Mouse (Mus musculus) forebrain, postnatal 0 days (tissue): Measurements from ENCODE around the gene Trp73. TPM values are rescaled to one million over a fixed set of nuclear protein-coding genes. Genes with fewer than 3 reads are reported as not detected.

Experiments used
- ATAC-seq: fragments of 200-750 bp; cut with Nextera tagmentation; 2 replicates; pipeline ENCODE4 v1.8.0; 2017; ENCODE audit warnings: mild to moderate bottlenecking, moderate library complexity
- DNase-seq: peaks from one replicate; pipeline ENCODE4 v3.0.0-alpha.2; 2015
- H3K27ac ChIP-seq: fragments of 300-500 bp; sonication (generic); 2 replicates; pipeline ENCODE4 v1.5.1; 2014; ENCODE audit warnings: low read depth, mild to moderate bottlenecking, antibody characterized with exemption, low read length, moderate library complexity, mixed read lengths
- H3K27me3 ChIP-seq: fragments of 300-500 bp; sonication (generic); 2 replicates; pipeline ENCODE4 v1.6.1; 2014; ENCODE audit warnings: mild to moderate bottlenecking, low read length, mixed read lengths; ENCODE audit not compliant: insufficient read depth
- H3K36me3 ChIP-seq: fragments of 300-500 bp; sonication (generic); 2 replicates; pipeline ENCODE4 v1.6.1; 2014; ENCODE audit warnings: mild to moderate bottlenecking, moderate library complexity; ENCODE audit not compliant: insufficient read depth
- H3K4me1 ChIP-seq: fragments of 300-500 bp; sonication (generic); 2 replicates; pipeline ENCODE4 v1.6.1; 2014; ENCODE audit warnings: antibody characterized with exemption; ENCODE audit not compliant: insufficient read depth
- H3K4me2 ChIP-seq: fragments of 300-500 bp; sonication (generic); 2 replicates; pipeline ENCODE4 v1.6.1; 2014; ENCODE audit warnings: low read depth, mild to moderate bottlenecking, moderate library complexity
- H3K4me3 ChIP-seq: fragments of 300-500 bp; sonication (generic); 2 replicates; pipeline ENCODE4 v1.5.1; 2014; ENCODE audit warnings: low read depth, low read length, mixed read lengths
- H3K9ac ChIP-seq: fragments of 300-500 bp; sonication (generic); 2 replicates; pipeline ENCODE4 v1.6.1; 2014; ENCODE audit warnings: mild to moderate bottlenecking
- H3K9me3 ChIP-seq: fragments of 300-500 bp; sonication (generic); 2 replicates; pipeline ENCODE4 v1.6.1; 2016; ENCODE audit warnings: low read length
- CTCF ChIP-seq: sonication (generic); IDR thresholded peaks from 2 replicates; pipeline ENCODE4 v1.5.1; 2016; ENCODE audit warnings: antibody characterized with exemption, control low read depth, low read depth
- WGBS: fragments of 180-500 bp; shearing (Covaris S2); extraction: QIAGEN DNeasy Blood & Tissue Kit; methylation state at CpG from one replicate; pipeline ENCODE4 v1.1.7; 2014; 5-methylcytosine and 5-hydroxymethylcytosine counted together
- polyA plus RNA-seq: library from polyadenylated mRNA; unstranded; fragments of >200 nt; fragmentation: Nextera tagmentation; extraction: Ambion mirVana; gene quantifications from 2 replicates; pipeline ENCODE4 v1.2.1, GENCODE M21; 2015
- total RNA-seq: library from RNA; depleted of rRNA; stranded (reverse); fragments of >200 nt; gene quantifications from 2 replicates; pipeline ENCODE4 v1.2.3, GENCODE M21; 2014; rRNA removed

Gene Trp73
- total and polyA plus RNA-seq, 2 experiments from 2014 or later = 3.9 to 4.1 TPM

GRCm38 (mm10) chr4:154010907-154011645, 128.9 kb downstream of the Trp73 start:
- peak overlapping the region; percentile 93 for H3K4me2 ChIP-seq
- ATAC-seq (peak; percentile 58), DNase-seq (no peak)
- TF ChIP-seq CTCF = no peak
- WGBS = 30% methylated on average over 13 of the region's 13 CpGs
- no peaks in the 10 kb centered on the region for H3K9me3 ChIP-seq
- peak overlapping the region; percentile 64 for H3K27ac ChIP-seq
- no peaks in the 10 kb centered on the region for H3K27me3 ChIP-seq
- peaks cover 12% of the 10 kb centered on the region for H3K4me1 ChIP-seq
- H3K36me3 ChIP-seq = peaks cover 27% of the 10 kb centered on the region
- peak overlapping the region; percentile 85 for H3K9ac ChIP-seq
- peak overlapping the region; percentile 93 for H3K4me3 ChIP-seq

GRCm38 (mm10) chr4:154007759-154008158, 132.2 kb downstream of the Trp73 start:
- Histone ChIP-seq H3K4me3 (no peak overlapping the region), H3K27ac (no peak overlapping the region), H3K27me3 (no peaks in the 10 kb centered on the region), H3K9ac (no peak overlapping the region), H3K36me3 (peaks cover 43% of the 10 kb centered on the region), H3K4me2 (no peak overlapping the region), H3K9me3 (no peaks in the 10 kb centered on the region), H3K4me1 (0 out of 2 replicates have a peak, but pooled peaks cover 3% of the 10 kb centered on the region)
- 74% methylated on average over 4 of the region's 4 CpGs for WGBS
- no peak for DNase-seq
- no peak for TF ChIP-seq CTCF
- no peak for ATAC-seq

GRCm38 (mm10) chr4:154006264-154006663, 133.7 kb downstream of the Trp73 start:
- H3K4me2 ChIP-seq = no peak overlapping the region
- H3K9ac ChIP-seq = no peak overlapping the region
- H3K4me1 ChIP-seq = no peaks in the 10 kb centered on the region
- no peaks in the 10 kb centered on the region for H3K9me3 ChIP-seq
- no peaks in the 10 kb centered on the region for H3K27me3 ChIP-seq
- DNase-seq = no peak
- H3K36me3 ChIP-seq = peaks cover 53% of the 10 kb centered on the region
- ATAC-seq = no peak
- no peak overlapping the region for H3K27ac ChIP-seq
- TF ChIP-seq CTCF = no peak
- WGBS = 93% methylated on average over 6 of the region's 6 CpGs
- H3K4me3 ChIP-seq = no peak overlapping the region

Other genes starting within 250 kb of the Trp73 start
- gene A430005L14Rik, start 183.0 kb downstream of the Trp73 start, total RNA-seq = 38.6 and 46.4 TPM in 2 replicates
- 47.6 and 50.9 TPM in 2 replicates for gene A430005L14Rik, start 183.0 kb downstream of the Trp73 start, polyA plus RNA-seq
- 18.9 and 22.7 TPM in 2 replicates for gene Dffb, start 165.1 kb downstream of the Trp73 start, total RNA-seq
- 8.6 and 9.3 TPM in 2 replicates for gene Dffb, start 165.1 kb downstream of the Trp73 start, polyA plus RNA-seq
- 9.2 and 10.5 TPM in 2 replicates for gene Cep104, start 165.0 kb downstream of the Trp73 start, total RNA-seq
- 7.7 and 9.9 TPM in 2 replicates for gene Cep104, start 165.0 kb downstream of the Trp73 start, polyA plus RNA-seq
- 21.9 and 27.4 TPM in 2 replicates for gene Lrrc47, start 128.5 kb downstream of the Trp73 start, total RNA-seq
- 19.4 and 20.5 TPM in 2 replicates for gene Lrrc47, start 128.5 kb downstream of the Trp73 start, polyA plus RNA-seq
- gene Smim1, start 114.0 kb downstream of the Trp73 start, total RNA-seq = 8.5 and 10.2 TPM in 2 replicates
- 7.2 TPM in 2 replicates for gene Smim1, start 114.0 kb downstream of the Trp73 start, polyA plus RNA-seq
- not detected in 2 replicates for gene Ccdc27, start 97.5 kb downstream of the Trp73 start, total RNA-seq
- not detected in 2 replicates for gene Ccdc27, start 97.5 kb downstream of the Trp73 start, polyA plus RNA-seq
- 44.1 and 44.4 TPM in 2 replicates for gene Wrap73, start 2.2 kb upstream of the Trp73 start, total RNA-seq
- gene Wrap73, start 2.2 kb upstream of the Trp73 start, polyA plus RNA-seq = 37.6 and 42.7 TPM in 2 replicates
- 185 and 202 TPM in 2 replicates for gene Tprgl, start 20.5 kb upstream of the Trp73 start, total RNA-seq
- gene Tprgl, start 20.5 kb upstream of the Trp73 start, polyA plus RNA-seq = 223 and 224 TPM in 2 replicates
- 22.2 and 36.5 TPM in 2 replicates for gene Megf6, start 30.5 kb upstream of the Trp73 start, total RNA-seq
- gene Megf6, start 30.5 kb upstream of the Trp73 start, polyA plus RNA-seq = 5.6 and 7.7 TPM in 2 replicates
- gene Arhgef16, start 161.5 kb upstream of the Trp73 start, total RNA-seq = 1.1 and 2.4 TPM in 2 replicates
- 1.4 and 1.5 TPM in 2 replicates for gene Arhgef16, start 161.5 kb upstream of the Trp73 start, polyA plus RNA-seq
- 0.54 and 0.90 TPM in 2 replicates for gene B230104I21Rik, start 195.9 kb upstream of the Trp73 start, total RNA-seq
- not detected in 2 replicates for gene B230104I21Rik, start 195.9 kb upstream of the Trp73 start, polyA plus RNA-seq